ENCODE assay signal across 11 mouse cellular contexts in genomic region chr3:15129729-15130369, GRCm38 (mm10).
"Had no signal": no experiment of that assay in that cellular context is flagged by ENCODE, and none has a peak within 500 bp of the region (broad histone marks: within the 10 kb centered on the region; RNA-seq: fewer than 3 reads in every experiment).

No protein-coding gene starts in this region.

- ATAC-seq: midbrain, embryonic 15.5 days had no signal

- H3K9me3 ChIP-seq: kidney, embryonic 15.5 days; midbrain, embryonic 15.5 days; neural tube, embryonic 12.5 days had no signal

- H3K4me1 ChIP-seq: kidney, embryonic 15.5 days; midbrain, embryonic 15.5 days; neural tube, embryonic 12.5 days had no signal

- H3K27ac ChIP-seq: kidney, embryonic 15.5 days; midbrain, embryonic 15.5 days; neural tube, embryonic 12.5 days had no signal

- H3K4me2 ChIP-seq: kidney, embryonic 15.5 days; liver, embryonic 11.5 days; midbrain, embryonic 11.5 days; midbrain, embryonic 15.5 days; neural tube, embryonic 12.5 days had no signal

- H3K4me3 ChIP-seq: kidney, embryonic 15.5 days; megakaryocyte, embryonic 14.5 days; midbrain, embryonic 15.5 days; neural tube, embryonic 12.5 days had no signal

- H3K9ac ChIP-seq: kidney, embryonic 15.5 days; midbrain, embryonic 15.5 days; neural tube, embryonic 12.5 days had no signal

- DNase-seq: kidney, adult 18-20 months; kidney, postnatal 14 days; left cerebral cortex, postnatal 4 days; thymus, adult 18-20 months; thymus, postnatal 14 days had no signal

- H3K27me3 ChIP-seq: kidney, embryonic 15.5 days; megakaryocyte, embryonic 14.5 days; midbrain, embryonic 15.5 days; neural tube, embryonic 12.5 days had no signal

- H3K36me3 ChIP-seq: kidney, embryonic 15.5 days; midbrain, embryonic 15.5 days; neural tube, embryonic 12.5 days had no signal
